Mouse (Mus musculus): ENCODE results near the gene Sult2a2. TPM values are rescaled to one million over a fixed set of nuclear protein-coding genes. Genes with fewer than 3 reads are reported as not detected.
"Not testable (repeated sequence)": the region's sequence is repeated elsewhere in the genome, so short reads cannot be mapped to it uniquely, and the experiment has no call there.

Gene Sult2a2
- not detected in 2 replicates for polyA plus RNA-seq (2012; ENCODE audit: insufficient read depth, insufficient read length, missing spikeins)

DNA sequence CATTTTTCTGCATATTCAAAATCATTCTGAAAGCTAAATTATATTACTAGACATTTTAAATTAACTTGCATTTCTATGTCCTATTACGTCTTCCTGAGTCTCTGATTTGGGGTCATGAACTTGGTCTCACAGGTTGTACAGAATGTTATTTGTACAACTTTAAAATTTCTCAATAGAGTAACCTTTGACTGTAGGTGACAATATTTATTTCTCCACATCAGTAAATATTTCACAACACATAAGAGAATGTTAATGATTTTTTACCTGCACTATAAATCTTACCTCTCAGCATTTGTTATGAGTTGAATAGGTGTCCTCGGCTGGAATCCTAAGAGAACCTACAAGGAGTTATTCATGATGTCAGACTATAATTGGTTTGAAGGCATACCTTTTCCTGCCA, at the start of gene Sult2a2:
Gene Sult2a2 (plus strand): TSS at position 301 of the 400 bp plus-strand sequence.
- not testable (repeated sequence) for H3K4me1 ChIP-seq (ENCODE audit: control insufficient read depth, insufficient read depth, insufficient read length, low read length); H3K4me3 ChIP-seq (ENCODE audit: insufficient read depth, low read depth, low read length); H3K27ac ChIP-seq (replicated peaks; ENCODE audit: low read depth, low read length)

DNA sequence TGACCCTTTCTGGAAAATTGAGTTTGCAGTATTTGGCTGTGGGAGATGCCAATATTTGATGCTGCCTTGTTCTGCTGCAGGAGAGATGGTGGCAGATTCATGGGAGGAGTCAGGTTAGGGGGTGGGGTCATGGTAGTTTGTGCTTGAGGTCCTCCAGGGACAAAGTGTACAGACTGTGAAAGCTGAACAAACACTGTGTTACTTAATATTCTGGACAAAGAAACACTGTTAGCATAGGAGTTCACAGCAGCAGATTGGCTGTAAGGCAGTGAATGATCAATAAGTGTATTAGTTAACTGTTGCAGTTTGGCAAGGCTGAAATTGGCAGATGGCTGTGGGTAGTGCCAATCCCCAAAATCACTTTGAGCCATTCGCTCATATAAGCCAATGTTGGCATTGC, 80.6 kb downstream of the Sult2a2 start:
- no peak overlapping the region for H3K27ac ChIP-seq (replicated peaks; ENCODE audit: low read depth, low read length)
- no peaks in the 10 kb centered on the region for H3K4me1 ChIP-seq (ENCODE audit: control insufficient read depth, insufficient read depth, insufficient read length, low read length)
- H3K4me3 ChIP-seq (ENCODE audit: insufficient read depth, low read depth, low read length) = no peak overlapping the region

Other genes starting within 250 kb of the Sult2a2 start
- not detected in 2 replicates for gene Bsph2, start 162.4 kb upstream of the Sult2a2 start, polyA plus RNA-seq (2012; ENCODE audit: insufficient read depth, insufficient read length, missing spikeins)
- gene Sult2a5, start 109.5 kb upstream of the Sult2a2 start, polyA plus RNA-seq (2012; ENCODE audit: insufficient read depth, insufficient read length, missing spikeins) = not detected in 2 replicates
- gene Sult2a1, start 103.9 kb downstream of the Sult2a2 start, polyA plus RNA-seq (2012; ENCODE audit: insufficient read depth, insufficient read length, missing spikeins) = not detected in 2 replicates

All from brown adipose tissue, adult 24 weeks (tissue).